Mouse (Mus musculus): ENCODE results near the gene Muc5ac. TPM values are rescaled to one million over a fixed set of nuclear protein-coding genes. Genes with fewer than 3 reads are reported as not detected.

Muc5ac gene
- polyA plus RNA-seq, 1 experiment from 2014 or later, result not detected

DNA sequence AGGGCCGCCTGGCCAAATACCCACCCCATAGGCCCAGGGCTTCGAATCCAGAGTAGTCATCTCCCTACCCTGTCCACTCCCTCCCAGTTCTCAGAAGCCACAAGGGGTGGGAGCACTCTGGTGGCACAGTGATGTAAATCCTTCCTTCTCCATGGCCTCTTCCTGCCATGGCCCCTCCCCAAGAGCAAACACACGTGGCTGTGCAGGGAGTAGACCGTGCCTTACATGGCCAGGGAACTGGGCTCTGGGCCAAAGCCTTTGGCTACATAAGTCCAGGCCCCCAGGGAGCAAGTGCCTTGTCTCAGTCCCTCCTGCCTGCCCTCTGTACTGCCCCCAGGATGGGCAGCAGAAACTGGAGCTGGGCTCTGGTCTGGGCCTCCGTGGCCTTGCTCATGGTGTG lies 50.0 kb downstream of the Muc5ac start, which contains the start of gene Muc5b:
TSS of gene Muc5b (plus strand) at position 292 of the 400 bp plus-strand sequence.
- no peak within 1 kb of the TSS for H3K4me3 ChIP-seq (replicated peaks)
- H3K9ac ChIP-seq (replicated peaks), result no peak within 1 kb of the TSS
- H3K4me1 ChIP-seq, result no peaks in the 10 kb centered on the region
- H3K36me3 ChIP-seq, result no peaks in the 10 kb centered on the region
- H3K4me2 ChIP-seq, result no peak within 1 kb of the TSS
- WGBS, result 65% methylated on average over 5 of the region's 5 CpGs
- H3K9me3 ChIP-seq (replicated peaks), result no peaks in the 10 kb centered on the region
- ATAC-seq (ENCODE audit: low FRiP score), result no peak
- H3K27me3 ChIP-seq (replicated peaks), result no peaks in the 10 kb centered on the region
- H3K27ac ChIP-seq (replicated peaks), result no peak within 1 kb of the TSS

DNA sequence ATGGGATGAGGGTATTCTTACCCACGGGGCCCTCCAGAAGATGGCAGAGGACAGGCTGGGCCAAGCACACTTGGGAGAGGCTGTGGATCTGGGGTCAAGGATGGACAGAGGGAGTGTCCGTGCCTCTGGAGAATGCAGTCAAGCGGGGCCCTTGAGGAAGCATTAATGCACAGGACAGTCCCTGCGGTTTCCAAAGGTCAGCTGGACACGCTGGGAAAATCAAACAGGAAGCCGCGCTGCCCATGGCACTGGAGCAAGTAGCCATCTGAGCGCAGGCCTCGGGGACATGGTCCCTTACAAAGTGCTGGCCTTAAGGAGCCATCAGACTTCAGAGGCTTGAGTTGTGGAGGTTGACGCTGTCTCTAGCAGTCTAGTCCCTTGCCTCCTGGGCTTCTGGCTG lies 51.6 kb downstream of the Muc5ac start:
- Histone ChIP-seq H3K4me1 (no peaks in the 10 kb centered on the region), H3K27ac (replicated peaks) (no peak overlapping the region), H3K4me3 (replicated peaks) (no peak overlapping the region), H3K4me2 (no peak overlapping the region), H3K9ac (replicated peaks) (no peak overlapping the region), H3K9me3 (replicated peaks) (no peaks in the 10 kb centered on the region), H3K36me3 (no peaks in the 10 kb centered on the region), H3K27me3 (replicated peaks) (no peaks in the 10 kb centered on the region)
- WGBS, result 90% methylated on average over 10 of the region's 10 CpGs
- no peak for ATAC-seq (ENCODE audit: low FRiP score)

DNA sequence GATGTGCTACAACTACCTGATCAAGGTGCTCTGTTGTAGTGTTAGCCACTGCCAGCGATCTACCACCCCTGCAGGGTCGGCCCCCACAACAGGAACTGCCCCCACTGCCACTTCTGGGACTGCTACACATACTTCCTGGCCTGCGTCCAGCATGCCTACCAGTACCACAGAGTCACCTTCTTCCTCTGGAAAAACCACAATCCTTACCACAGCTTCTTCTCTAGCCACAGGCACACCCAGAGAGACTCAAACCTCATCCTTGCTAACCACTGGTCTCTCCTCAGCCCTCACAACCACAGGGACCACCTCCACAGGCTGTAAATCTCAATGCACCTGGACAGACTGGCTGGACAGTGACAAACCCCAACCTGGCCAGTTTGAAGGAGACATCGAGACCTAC lies 72.3 kb downstream of the Muc5ac start:
- ATAC-seq (ENCODE audit: low FRiP score), result no peak
- no peaks in the 10 kb centered on the region for H3K4me1 ChIP-seq
- H3K27ac ChIP-seq (replicated peaks), result no peak overlapping the region
- no peaks in the 10 kb centered on the region for H3K27me3 ChIP-seq (replicated peaks)
- no peak overlapping the region for H3K9ac ChIP-seq (replicated peaks)
- no peaks in the 10 kb centered on the region for H3K9me3 ChIP-seq (replicated peaks)
- no peak overlapping the region for H3K4me3 ChIP-seq (replicated peaks)
- H3K4me2 ChIP-seq, result no peak overlapping the region
- WGBS, result 87% methylated on average over 4 of the region's 4 CpGs
- H3K36me3 ChIP-seq, result no peaks in the 10 kb centered on the region

Other genes with a start within 250 kb of the Muc5ac start
- 50.4 and 54.4 TPM in 2 replicates for gene Chid1, start 249.1 kb upstream of the Muc5ac start, polyA plus RNA-seq (2015; fragmentation: Nextera tagmentation; extraction: Ambion mirVana)
- gene Ap2a2, start 226.8 kb upstream of the Muc5ac start, polyA plus RNA-seq (2015; fragmentation: Nextera tagmentation; extraction: Ambion mirVana), result 105 and 109 TPM in 2 replicates
- 0.27 and 0.31 TPM in 2 replicates for gene Muc6, start 133.7 kb upstream of the Muc5ac start, polyA plus RNA-seq (2015; fragmentation: Nextera tagmentation; extraction: Ambion mirVana)
- gene Muc2, start 98.6 kb upstream of the Muc5ac start, polyA plus RNA-seq (2015; fragmentation: Nextera tagmentation; extraction: Ambion mirVana), result 0.29 and 0.35 TPM in 2 replicates
- gene Muc5b, start 50.1 kb downstream of the Muc5ac start, polyA plus RNA-seq (2015; fragmentation: Nextera tagmentation; extraction: Ambion mirVana), result 0.04 and 0.08 TPM in 2 replicates
- 67.5 and 70.0 TPM in 2 replicates for gene Tollip, start 129.5 kb downstream of the Muc5ac start, polyA plus RNA-seq (2015; fragmentation: Nextera tagmentation; extraction: Ambion mirVana)
- gene Brsk2, start 160.8 kb downstream of the Muc5ac start, polyA plus RNA-seq (2015; fragmentation: Nextera tagmentation; extraction: Ambion mirVana), result 17.5 and 20.2 TPM in 2 replicates

Measured in neural tube, embryonic 15.5 days (tissue).